In genomic region chr11:72205256-72205655, GRCm38 (mm10) we compare ENCODE assay signal across 12 mouse cellular contexts. TPM values are rescaled to one million over a fixed set of nuclear protein-coding genes. Genes with fewer than 3 reads are reported as not detected.
DNase-seq lines count a peak whose midpoint lies in the region; ATAC-seq and TF ChIP-seq lines count a peak whose summit lies in the region.
"Had no signal": no experiment of that assay in that cellular context is flagged by ENCODE, and none has a peak within 500 bp of the region (broad histone marks: within the 10 kb centered on the region; RNA-seq: fewer than 3 reads in every experiment).

No protein-coding gene starts in this region.

- no peak for TF ChIP-seq CTCF in stomach, postnatal 0 days (IDR thresholded peaks at IDR 0.05; ENCODE audit: low read depth)

- no peaks in the 10 kb centered on the region for H3K27me3 ChIP-seq in stomach, embryonic 15.5 days (replicated peaks)
- no peaks in the 10 kb centered on the region for H3K27me3 ChIP-seq in stomach, postnatal 0 days (ENCODE audit: control insufficient read depth, insufficient read depth, low read length)
- H3K27me3 ChIP-seq in limb, embryonic 12.5 days = no peaks in the 10 kb centered on the region

- TF ChIP-seq EP300 in stomach, postnatal 0 days (optimal IDR thresholded peaks at IDR 0.05) = no peak

- H3K4me3 ChIP-seq in stomach, embryonic 15.5 days (replicated peaks) = 0 out of 2 replicates have a peak overlapping the region, but pooled peaks have one; percentile 68
- H3K4me3 ChIP-seq in stomach, postnatal 0 days (ENCODE audit: low read depth, low read length) = no peak overlapping the region
- peak overlapping the region; percentile 80; the same call in 1 of the 2 replicates for H3K4me3 ChIP-seq in limb, embryonic 12.5 days (replicated peaks)

- DNase-seq in frontal cortex, postnatal 25 days (ENCODE audit: low spot score in 2 of 2) = no peak
- no peak for DNase-seq in stomach, postnatal 0 days (ENCODE audit: low spot score)
- no peak for DNase-seq in spleen, postnatal 36 days (ENCODE audit: low spot score in 2 of 2)
- DNase-seq in c-Kit-positive CD71-positive TER-119-positive erythroid progenitor cells, embryonic 14.5 days (ENCODE audit: low spot score) = no peak
- no peak for DNase-seq in urinary bladder, postnatal 14 days (ENCODE audit: low spot score)
- DNase-seq: B cell, adult 2 months; embryo, embryonic 11 days; layer of hippocampus, postnatal 36 days had no signal

- no peak overlapping the region for H3K9ac ChIP-seq in stomach, embryonic 15.5 days
- H3K9ac ChIP-seq in stomach, postnatal 0 days (ENCODE audit: low read length) = no peak overlapping the region
- H3K9ac ChIP-seq in limb, embryonic 12.5 days (replicated peaks) = no peak overlapping the region

- no peaks in the 10 kb centered on the region for H3K9me3 ChIP-seq in stomach, embryonic 15.5 days
- no peaks in the 10 kb centered on the region for H3K9me3 ChIP-seq in stomach, postnatal 0 days (ENCODE audit: control insufficient read depth, low read length)
- H3K9me3 ChIP-seq in limb, embryonic 12.5 days = no peaks in the 10 kb centered on the region

- peaks cover 14% of the 10 kb centered on the region for H3K4me1 ChIP-seq in stomach, embryonic 15.5 days
- 0 out of 2 replicates have a peak, but pooled peaks cover 2% of the 10 kb centered on the region for H3K4me1 ChIP-seq in stomach, postnatal 0 days (replicated peaks; ENCODE audit: control insufficient read depth, insufficient read depth)
- H3K4me1 ChIP-seq in limb, embryonic 12.5 days (replicated peaks) = peaks cover 15% of the 10 kb centered on the region

- 0 out of 2 replicates have a peak, but pooled peaks cover 4% of the 10 kb centered on the region for H3K36me3 ChIP-seq in stomach, embryonic 15.5 days
- peaks cover 4% of the 10 kb centered on the region; the same call in 1 of the 2 replicates for H3K36me3 ChIP-seq in stomach, postnatal 0 days (ENCODE audit: control insufficient read depth, insufficient read depth, low read length)
- H3K36me3 ChIP-seq in limb, embryonic 12.5 days = peaks cover 28% of the 10 kb centered on the region

- 78% methylated on average over 6 of the region's 6 CpGs for WGBS in stomach, embryonic 15.5 days
- WGBS in stomach, postnatal 0 days = 84% methylated on average over 6 of the region's 6 CpGs
- 91% methylated on average over 6 of the region's 6 CpGs for WGBS in limb, embryonic 12.5 days

- peak; percentile 24; the same call in 1 of the 2 replicates for ATAC-seq in frontal cortex, adult (ENCODE audit: low TSS enrichment)
- no peak for ATAC-seq in stomach, embryonic 15.5 days (ENCODE audit: insufficient read depth, low FRiP score, low read depth)
- ATAC-seq in stomach, postnatal 0 days (ENCODE audit: low FRiP score, low TSS enrichment) = no peak
- ATAC-seq in limb, embryonic 12.5 days (ENCODE audit: insufficient number of reproducible peaks, insufficient read depth, low FRiP score, low TSS enrichment, low read depth) = no peak
- ATAC-seq: activated CD4-positive, CD25-positive, alpha-beta regulatory T cell, adult 4 months had no signal

- no peak overlapping the region for H3K27ac ChIP-seq in stomach, embryonic 15.5 days
- H3K27ac ChIP-seq in stomach, postnatal 0 days (replicated peaks) = no peak overlapping the region
- no peak overlapping the region for H3K27ac ChIP-seq in limb, embryonic 12.5 days

- 0 out of 2 replicates have a peak overlapping the region, but pooled peaks have one; percentile 94 for H3K4me2 ChIP-seq in stomach, embryonic 15.5 days
- no peak overlapping the region for H3K4me2 ChIP-seq in stomach, postnatal 0 days (replicated peaks; ENCODE audit: low read depth)
- peak overlapping the region; percentile 90 for H3K4me2 ChIP-seq in limb, embryonic 12.5 days

RNA-seq across cellular contexts. Expression of gene Gm43951, which starts 1.4 kb away (rescaled TPM):
- polyA plus RNA-seq in stomach, embryonic 15.5 days (2015; fragmentation: Nextera tagmentation; extraction: Ambion mirVana) = 0.19 and 0.48 TPM in 2 replicates
- 0.06 and 0.10 TPM in 2 replicates for polyA plus RNA-seq in stomach, postnatal 0 days (2015; fragmentation: Nextera tagmentation; extraction: Ambion mirVana)
- 0.81 and 1.1 TPM in 2 replicates for polyA plus RNA-seq in limb, embryonic 12.5 days (2016; fragmentation: Nextera tagmentation; extraction: Ambion mirVana)
- polyA plus RNA-seq: activated CD4-positive, CD25-positive, alpha-beta regulatory T cell, adult 4 months had no signal

RNA-seq across cellular contexts. Expression of gene 4933427D14Rik, which starts 2.0 kb away (rescaled TPM):
- 14.6 and 15.5 TPM in 2 replicates for polyA plus RNA-seq in stomach, embryonic 15.5 days (2015; fragmentation: Nextera tagmentation; extraction: Ambion mirVana)
- polyA plus RNA-seq in stomach, postnatal 0 days (2015; fragmentation: Nextera tagmentation; extraction: Ambion mirVana) = 4.8 and 7.2 TPM in 2 replicates
- 17.1 and 21.5 TPM in 2 replicates for polyA plus RNA-seq in limb, embryonic 12.5 days (2016; fragmentation: Nextera tagmentation; extraction: Ambion mirVana)

RNA-seq across cellular contexts. Expression of gene Txndc17, which starts 2.1 kb away (rescaled TPM):
- polyA plus RNA-seq in stomach, embryonic 15.5 days (2015; fragmentation: Nextera tagmentation; extraction: Ambion mirVana) = 229 and 231 TPM in 2 replicates
- polyA plus RNA-seq in stomach, postnatal 0 days (2015; fragmentation: Nextera tagmentation; extraction: Ambion mirVana) = 271 TPM in 2 replicates
- polyA plus RNA-seq in limb, embryonic 12.5 days (2016; fragmentation: Nextera tagmentation; extraction: Ambion mirVana) = 200 and 201 TPM in 2 replicates

RNA-seq across cellular contexts. Expression of gene Med31, which starts 10.1 kb away (rescaled TPM):
- 34.4 and 37.4 TPM in 2 replicates for polyA plus RNA-seq in stomach, embryonic 15.5 days (2015; fragmentation: Nextera tagmentation; extraction: Ambion mirVana)
- 25.8 and 28.1 TPM in 2 replicates for polyA plus RNA-seq in stomach, postnatal 0 days (2015; fragmentation: Nextera tagmentation; extraction: Ambion mirVana)
- 48.2 and 48.8 TPM in 2 replicates for polyA plus RNA-seq in limb, embryonic 12.5 days (2016; fragmentation: Nextera tagmentation; extraction: Ambion mirVana)
